Mouse (Mus musculus) forebrain, embryonic 12.5 days (tissue): ENCODE measurements at regions not wholly inside any gene's neighbourhood (a gene's known extent, or its start where the extent isn't known, plus 50 kb on each side); places are given as distances from the start of the nearest gene placed in this dataset.

ENCODE experiments used
- ATAC-seq: fragments of 200-750 bp; cut with Nextera tagmentation; 2 replicates; pipeline ENCODE4 v1.8.0; 2017; ENCODE audit warnings: moderate TSS enrichment; ENCODE audit not compliant: low FRiP score
- H3K27ac ChIP-seq: fragments of 300-500 bp; sonication (generic); 2 replicates; pipeline ENCODE4 v1.5.1; 2016; ENCODE audit warnings: mild to moderate bottlenecking
- H3K27me3 ChIP-seq: fragments of 300-500 bp; sonication (generic); 2 replicates; pipeline ENCODE4 v1.6.1; 2016; ENCODE audit warnings: mild to moderate bottlenecking
- H3K36me3 ChIP-seq: fragments of 300-500 bp; sonication (generic); replicated peaks from 2 replicates; pipeline ENCODE4 v1.6.1; 2016; ENCODE audit warnings: mild to moderate bottlenecking
- H3K4me1 ChIP-seq: fragments of 300-500 bp; sonication (generic); 2 replicates; pipeline ENCODE4 v1.6.1; 2016
- H3K4me2 ChIP-seq: fragments of 300-500 bp; sonication (generic); 2 replicates; pipeline ENCODE4 v1.6.1; 2016; ENCODE audit warnings: mild to moderate bottlenecking, moderate library complexity
- H3K4me3 ChIP-seq: fragments of 300-500 bp; sonication (generic); replicated peaks from 2 replicates; pipeline ENCODE4 v1.5.1; 2016; ENCODE audit warnings: mild to moderate bottlenecking
- H3K9ac ChIP-seq: fragments of 300-500 bp; sonication (generic); 2 replicates; pipeline ENCODE4 v1.6.1; 2016; ENCODE audit warnings: mild to moderate bottlenecking
- H3K9me3 ChIP-seq: fragments of 300-500 bp; sonication (generic); 2 replicates; pipeline ENCODE4 v1.6.1; 2016
- WGBS: fragments of 180-500 bp; shearing (Covaris S2); methylation state at CpG from one replicate; pipeline ENCODE4 v1.1.7; 2016; 5-methylcytosine and 5-hydroxymethylcytosine counted together

GRCm38 (mm10) chr15:61184597-61184963 lies 261.8 kb upstream of the A1bg start:
- WGBS, result 14% methylated on average over 2 of the region's 2 CpGs
- no peak overlapping the region for H3K4me2 ChIP-seq
- H3K36me3 ChIP-seq, result no peaks in the 10 kb centered on the region
- H3K27me3 ChIP-seq, result no peaks in the 10 kb centered on the region
- H3K27ac ChIP-seq, result no peak overlapping the region
- H3K4me3 ChIP-seq, result no peak overlapping the region
- H3K9ac ChIP-seq, result no peak overlapping the region
- peak; percentile 20; the same call in 1 of the 2 replicates for ATAC-seq
- H3K9me3 ChIP-seq, result no peaks in the 10 kb centered on the region
- peaks cover 13% of the 10 kb centered on the region for H3K4me1 ChIP-seq

GRCm38 (mm10) chr15:61183751-61184596 lies 261.2 kb upstream of the A1bg start:
- Histone ChIP-seq H3K27ac (0 out of 2 replicates have a peak overlapping the region, but pooled peaks have one; percentile 13), H3K9me3 (no peaks in the 10 kb centered on the region), H3K27me3 (no peaks in the 10 kb centered on the region), H3K4me1 (peaks cover 13% of the 10 kb centered on the region), H3K4me3 (no peak overlapping the region), H3K4me2 (no peak overlapping the region), H3K9ac (no peak overlapping the region), H3K36me3 (no peaks in the 10 kb centered on the region)
- 5% methylated on average over 11 of the region's 11 CpGs for WGBS
- ATAC-seq, result peak; percentile 27; the same call in 1 of the 2 replicates

- Histone ChIP-seq H3K9me3 (no peaks in the 10 kb centered on the region), H3K4me3 (no peak overlapping the region), H3K4me1 (peaks cover 13% of the 10 kb centered on the region), H3K9ac (no peak overlapping the region), H3K27me3 (no peaks in the 10 kb centered on the region), H3K4me2 (no peak overlapping the region), H3K36me3 (no peaks in the 10 kb centered on the region), H3K27ac (no peak overlapping the region)
- ATAC-seq, result no peak
- 10% methylated on average over 5 of the region's 5 CpGs for WGBS
These were observed 260.5 kb upstream of the A1bg start for GRCm38 (mm10) chr15:61183291-61183690.

GRCm38 (mm10) chr15:61168842-61169416 lies 246.1 kb upstream of the A1bg start:
- Histone ChIP-seq H3K4me3 (no peak overlapping the region), H3K36me3 (no peaks in the 10 kb centered on the region), H3K9me3 (no peaks in the 10 kb centered on the region), H3K4me2 (no peak overlapping the region), H3K27ac (no peak overlapping the region), H3K4me1 (no peaks in the 10 kb centered on the region), H3K27me3 (no peaks in the 10 kb centered on the region), H3K9ac (no peak overlapping the region)
- 94% methylated on average over 1 of the region's 1 CpGs for WGBS
- no peak for ATAC-seq

GRCm38 (mm10) chr15:61165050-61165449 lies 242.2 kb upstream of the A1bg start:
- Histone ChIP-seq H3K9me3 (no peaks in the 10 kb centered on the region), H3K4me3 (no peak overlapping the region), H3K36me3 (no peaks in the 10 kb centered on the region), H3K27ac (no peak overlapping the region), H3K27me3 (no peaks in the 10 kb centered on the region), H3K4me1 (no peaks in the 10 kb centered on the region), H3K9ac (no peak overlapping the region), H3K4me2 (no peak overlapping the region)
- 65% methylated on average over 5 of the region's 5 CpGs for WGBS
- no peak for ATAC-seq

- no peak overlapping the region for H3K4me2 ChIP-seq
- H3K4me1 ChIP-seq, result peaks cover 5% of the 10 kb centered on the region; the same call in 1 of the 2 replicates
- H3K4me3 ChIP-seq, result no peak overlapping the region
- no peaks in the 10 kb centered on the region for H3K36me3 ChIP-seq
- no peak for ATAC-seq
- 83% methylated on average over 5 of the region's 5 CpGs for WGBS
- H3K27me3 ChIP-seq, result peaks cover 3% of the 10 kb centered on the region; the same call in 1 of the 2 replicates
- no peak overlapping the region for H3K9ac ChIP-seq
- no peak overlapping the region for H3K27ac ChIP-seq
- H3K9me3 ChIP-seq, result no peaks in the 10 kb centered on the region
These were observed 238.6 kb upstream of the A1bg start for GRCm38 (mm10) chr15:61161397-61161796.

GRCm38 (mm10) chr15:61160666-61161065 lies 237.9 kb upstream of the A1bg start:
- WGBS, result 77% methylated on average over 1 of the region's 1 CpGs
- ATAC-seq, result no peak
- Histone ChIP-seq H3K9me3 (no peaks in the 10 kb centered on the region), H3K4me2 (no peak overlapping the region), H3K27ac (no peak overlapping the region), H3K4me3 (no peak overlapping the region), H3K9ac (no peak overlapping the region), H3K27me3 (peaks cover 4% of the 10 kb centered on the region; the same call in 1 of the 2 replicates), H3K4me1 (peaks cover 5% of the 10 kb centered on the region; the same call in 1 of the 2 replicates), H3K36me3 (no peaks in the 10 kb centered on the region)

GRCm38 (mm10) chr15:61159552-61159951 lies 236.7 kb upstream of the A1bg start:
- Histone ChIP-seq H3K4me3 (no peak overlapping the region), H3K27me3 (peaks cover 4% of the 10 kb centered on the region; the same call in 1 of the 2 replicates), H3K9ac (no peak overlapping the region), H3K4me2 (no peak overlapping the region), H3K9me3 (no peaks in the 10 kb centered on the region), H3K4me1 (peaks cover 5% of the 10 kb centered on the region; the same call in 1 of the 2 replicates), H3K36me3 (no peaks in the 10 kb centered on the region), H3K27ac (no peak overlapping the region)
- WGBS, result 83% methylated on average over 5 of the region's 5 CpGs
- no peak for ATAC-seq

- Histone ChIP-seq H3K9me3 (no peaks in the 10 kb centered on the region), H3K27me3 (peaks cover 4% of the 10 kb centered on the region; the same call in 1 of the 2 replicates), H3K4me2 (peak overlapping the region; percentile 65), H3K4me1 (peaks cover 5% of the 10 kb centered on the region; the same call in 1 of the 2 replicates), H3K9ac (0 out of 2 replicates have a peak overlapping the region, but pooled peaks have one; percentile 38), H3K27ac (peak overlapping the region; percentile 68), H3K36me3 (no peaks in the 10 kb centered on the region), H3K4me3 (peak overlapping the region; percentile 40)
- WGBS, result 7% methylated on average over 13 of the region's 13 CpGs
- ATAC-seq, result peak; percentile 88
These were observed 235.3 kb upstream of the A1bg start for GRCm38 (mm10) chr15:61158041-61158545.

- H3K9me3 ChIP-seq, result no peaks in the 10 kb centered on the region
- H3K4me2 ChIP-seq, result peak overlapping the region; percentile 65
- peaks cover 5% of the 10 kb centered on the region; the same call in 1 of the 2 replicates for H3K4me1 ChIP-seq
- no peak overlapping the region for H3K9ac ChIP-seq
- WGBS, result 4% methylated on average over 13 of the region's 13 CpGs
- H3K27me3 ChIP-seq, result peaks cover 4% of the 10 kb centered on the region; the same call in 1 of the 2 replicates
- no peaks in the 10 kb centered on the region for H3K36me3 ChIP-seq
- ATAC-seq, result peak; percentile 80; the same call in 1 of the 2 replicates
- H3K4me3 ChIP-seq, result peak overlapping the region; percentile 40; the same call in 1 of the 2 replicates
- H3K27ac ChIP-seq, result no peak overlapping the region
These were observed 234.7 kb upstream of the A1bg start for GRCm38 (mm10) chr15:61157543-61157942.

- no peaks in the 10 kb centered on the region for H3K9me3 ChIP-seq
- ATAC-seq, result no peak
- H3K4me3 ChIP-seq, result no peak overlapping the region
- peaks cover 4% of the 10 kb centered on the region; the same call in 1 of the 2 replicates for H3K27me3 ChIP-seq
- peaks cover 5% of the 10 kb centered on the region; the same call in 1 of the 2 replicates for H3K4me1 ChIP-seq
- H3K4me2 ChIP-seq, result no peak overlapping the region
- 72% methylated on average over 7 of the region's 7 CpGs for WGBS
- no peak overlapping the region for H3K9ac ChIP-seq
- H3K27ac ChIP-seq, result no peak overlapping the region
- no peaks in the 10 kb centered on the region for H3K36me3 ChIP-seq
These were observed 232.7 kb upstream of the A1bg start for GRCm38 (mm10) chr15:61155530-61155929.

- Histone ChIP-seq H3K4me2 (no peak overlapping the region), H3K4me1 (peaks cover 5% of the 10 kb centered on the region; the same call in 1 of the 2 replicates), H3K9ac (no peak overlapping the region), H3K4me3 (no peak overlapping the region), H3K36me3 (no peaks in the 10 kb centered on the region), H3K27me3 (peaks cover 4% of the 10 kb centered on the region; the same call in 1 of the 2 replicates), H3K9me3 (no peaks in the 10 kb centered on the region), H3K27ac (no peak overlapping the region)
- ATAC-seq, result no peak
- 88% methylated on average over 12 of the region's 12 CpGs for WGBS
These were observed 231.4 kb upstream of the A1bg start for GRCm38 (mm10) chr15:61154166-61154565.
